Mouse (Mus musculus): ENCODE measurements around the gene Nt5dc2.

The Nt5dc2 gene

GRCm38 (mm10) chr14:31134015-31135000, 3.5 kb downstream of the Nt5dc2 start:
- no peak for DNase-seq

DNA sequence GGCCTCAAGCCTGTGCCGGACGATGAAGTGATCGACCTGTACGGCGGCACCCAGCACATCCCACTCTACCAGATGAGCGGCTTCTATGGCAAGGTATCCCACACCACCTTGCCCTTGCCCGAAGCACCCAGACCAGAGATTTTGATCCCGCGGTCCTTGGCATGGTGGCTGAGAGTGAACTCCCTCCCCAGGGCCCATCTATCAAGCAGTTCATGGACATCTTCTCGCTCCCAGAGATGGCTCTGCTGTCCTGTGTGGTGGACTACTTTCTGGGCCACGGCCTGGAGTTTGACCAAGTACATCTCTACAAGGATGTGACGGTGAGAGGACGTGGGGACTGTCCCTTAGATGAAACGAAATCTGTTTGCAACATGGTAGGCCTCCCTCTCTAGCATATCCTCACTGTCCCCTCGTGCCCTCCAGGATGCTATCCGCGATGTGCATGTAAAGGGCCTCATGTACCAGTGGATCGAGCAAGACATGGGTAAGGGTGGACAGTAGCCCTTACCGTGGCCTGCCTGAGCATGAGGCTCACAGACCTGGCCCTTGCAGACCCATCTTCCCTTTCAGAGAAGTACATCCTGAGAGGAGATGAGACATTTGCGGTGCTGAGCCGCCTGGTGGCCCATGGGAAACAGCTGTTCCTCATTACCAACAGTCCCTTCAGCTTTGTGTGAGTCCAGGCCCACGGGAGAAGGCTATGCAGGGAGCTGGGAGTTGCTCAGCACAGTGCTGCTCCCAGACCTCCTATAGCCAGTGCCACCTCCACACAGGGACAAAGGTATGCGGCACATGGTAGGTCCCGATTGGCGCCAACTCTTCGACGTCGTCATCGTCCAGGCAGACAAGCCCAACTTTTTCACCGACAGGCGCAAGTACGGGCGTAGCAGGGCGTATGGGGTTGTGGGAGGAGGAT, 4.9 kb downstream of the Nt5dc2 start:
- DNase-seq: no peak

GRCm38 (mm10) chr14:31136411-31137280, 5.8 kb downstream of the Nt5dc2 start:
- DNase-seq: no peak

DNA sequence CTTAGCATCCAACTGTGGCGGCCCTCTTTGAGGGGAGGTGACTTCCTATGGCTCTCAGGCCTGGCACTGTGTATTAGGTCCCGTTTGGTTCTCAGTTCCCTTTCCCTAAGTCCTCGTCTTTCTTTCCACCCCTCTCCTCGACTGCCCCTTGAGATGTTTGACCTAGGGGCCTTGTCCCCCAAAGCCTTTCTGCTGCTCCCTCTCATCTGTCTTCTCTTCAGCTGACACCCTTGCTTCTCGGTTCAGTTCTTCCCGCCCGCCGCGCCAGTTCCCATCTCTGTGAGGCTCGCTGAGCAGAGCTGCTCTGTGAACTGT, 6.4 kb downstream of the Nt5dc2 start:
- DNase-seq: no peak

DNA sequence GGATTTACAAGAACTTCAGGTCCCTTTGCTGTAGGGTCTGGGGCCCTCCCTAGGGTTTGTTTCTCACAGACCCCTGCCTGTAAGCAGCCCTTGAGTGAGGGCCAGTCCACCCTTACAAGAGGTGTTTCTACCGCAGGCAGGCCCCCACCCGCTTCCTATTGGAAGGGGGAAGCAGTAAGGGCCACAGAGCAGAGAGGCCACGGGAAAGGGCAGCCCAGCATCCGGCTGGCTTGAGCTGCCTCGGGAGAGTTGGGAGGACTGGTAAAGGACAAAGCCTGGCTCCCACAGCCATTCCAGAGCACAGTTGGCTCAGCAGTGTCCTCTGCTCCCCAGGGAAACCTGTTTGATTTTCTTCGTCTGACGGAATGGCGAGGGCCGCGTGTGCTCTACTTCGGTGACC, 6.9 kb downstream of the Nt5dc2 start:
- no peak for DNase-seq

DNA sequence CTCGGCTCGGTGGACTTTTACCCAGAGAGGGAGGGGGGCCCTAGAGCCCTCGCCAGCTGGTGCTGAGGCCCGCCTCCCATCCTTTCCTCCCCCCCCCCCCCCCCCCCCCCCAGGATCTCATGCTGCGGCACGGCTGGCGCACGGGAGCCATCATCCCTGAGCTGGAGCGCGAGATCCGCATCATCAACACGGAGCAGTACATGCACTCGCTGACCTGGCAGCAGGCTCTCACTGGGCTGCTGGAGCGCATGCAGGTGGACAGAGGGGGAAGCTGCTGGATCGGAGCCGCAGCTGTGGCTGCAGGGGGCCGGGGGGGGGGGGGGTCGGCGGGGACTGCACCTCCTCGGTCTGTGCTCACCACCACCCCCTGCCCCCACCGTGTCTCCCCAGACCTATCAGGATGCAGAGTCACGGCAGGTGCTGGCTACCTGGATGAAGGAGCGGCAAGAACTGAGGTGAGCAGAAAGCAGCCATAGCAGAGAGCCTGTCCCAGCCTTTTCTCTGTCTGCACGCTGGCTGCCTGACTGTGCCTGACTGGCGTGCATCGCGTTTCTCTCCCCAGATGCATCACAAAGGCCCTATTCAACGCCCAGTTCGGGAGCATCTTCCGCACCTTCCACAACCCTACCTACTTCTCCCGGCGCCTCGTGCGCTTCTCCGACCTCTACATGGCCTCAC, 7.5 kb downstream of the Nt5dc2 start:
- DNase-seq: no peak

DNA sequence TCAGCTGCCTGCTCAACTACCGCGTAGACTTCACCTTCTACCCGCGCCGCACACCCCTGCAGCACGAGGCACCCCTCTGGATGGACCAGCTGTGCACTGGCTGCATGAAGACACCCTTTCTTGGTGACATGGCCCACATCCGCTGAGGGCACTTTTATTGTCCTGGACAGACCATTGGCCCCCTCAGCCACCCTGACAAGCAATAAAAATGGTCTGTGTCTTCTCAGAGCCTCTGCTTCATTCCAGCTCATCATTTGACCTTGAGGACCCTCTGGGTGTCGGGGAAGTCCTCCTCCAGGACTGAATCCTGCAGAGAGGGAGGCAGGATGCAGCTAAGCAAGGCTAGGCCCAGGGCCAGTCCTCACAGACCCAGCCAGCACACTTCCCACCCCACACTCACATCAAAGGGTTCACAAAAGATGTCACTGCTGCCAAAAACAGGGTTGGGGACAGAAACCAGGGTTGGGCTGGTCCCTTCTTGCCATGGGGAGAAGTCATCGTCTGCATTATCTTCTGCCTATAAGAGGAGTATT, 8.1 kb downstream of the Nt5dc2 start:
- no peak for DNase-seq

DNA sequence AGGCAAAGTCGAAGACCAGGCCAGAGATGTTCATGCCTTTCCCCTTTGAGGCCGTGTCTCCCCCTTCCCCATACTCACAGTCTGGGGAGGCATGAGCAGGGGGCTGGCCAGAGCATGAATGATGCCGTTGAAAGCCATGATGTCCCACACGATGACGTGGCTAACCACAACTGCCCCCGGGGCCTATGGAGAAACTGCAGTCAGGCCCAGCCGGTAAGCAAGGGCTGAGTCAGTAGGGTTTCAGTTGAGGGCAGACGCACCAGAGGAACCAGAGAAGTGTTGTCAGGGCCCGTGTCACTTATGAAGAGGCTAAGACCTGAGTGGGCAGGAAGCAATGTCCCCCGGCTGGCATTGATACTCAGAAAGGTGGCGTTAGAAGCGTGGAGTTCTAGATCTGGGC, 8.8 kb downstream of the Nt5dc2 start:
- DNase-seq: no peak

- DNase-seq: no peak
Observed at GRCm38 (mm10) chr14:31140141-31140540, 9.3 kb downstream of the Nt5dc2 start.

DNA sequence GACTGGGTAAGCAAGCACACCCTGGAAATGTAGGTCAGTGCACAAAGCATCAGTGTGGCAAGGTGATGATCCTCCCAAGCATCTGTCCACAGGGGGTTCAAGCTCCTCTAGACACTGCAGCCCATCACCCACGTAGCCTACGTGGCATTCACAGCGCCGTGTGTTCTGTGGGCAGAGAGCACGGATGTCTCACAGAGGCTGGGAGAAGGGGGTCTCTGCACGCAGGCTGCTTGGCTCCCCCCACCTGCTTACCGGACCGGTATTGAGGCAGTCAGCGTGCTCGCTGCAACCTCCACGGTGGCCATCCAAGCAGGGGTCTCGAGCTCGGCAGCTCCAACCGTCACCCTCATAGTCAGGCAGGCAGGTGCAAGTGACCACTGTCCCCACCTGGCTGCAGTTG, 10.2 kb downstream of the Nt5dc2 start:
- DNase-seq: no peak

DNA sequence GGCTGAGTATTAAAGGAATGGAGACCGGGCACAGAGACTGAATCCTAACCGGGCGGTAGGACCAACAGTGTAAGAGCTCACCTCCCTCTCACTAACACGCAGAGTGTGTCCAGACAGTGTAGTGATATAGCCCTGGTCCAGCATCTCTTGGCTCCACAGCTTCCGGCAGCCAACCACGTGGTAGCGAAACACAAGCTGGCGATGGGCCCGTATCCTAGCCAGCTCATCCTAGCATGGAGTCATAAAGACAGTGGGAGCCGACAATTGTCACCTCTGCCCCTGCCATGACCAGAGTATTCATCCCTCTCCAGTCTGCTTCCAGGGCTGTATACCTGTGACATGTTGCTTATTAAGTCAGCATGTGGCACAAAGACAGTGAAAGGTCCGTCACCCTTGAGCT, 14.8 kb downstream of the Nt5dc2 start:
- DNase-seq: no peak

- no peak for DNase-seq
Observed at GRCm38 (mm10) chr14:31160196-31161150, 29.6 kb downstream of the Nt5dc2 start.

DNA sequence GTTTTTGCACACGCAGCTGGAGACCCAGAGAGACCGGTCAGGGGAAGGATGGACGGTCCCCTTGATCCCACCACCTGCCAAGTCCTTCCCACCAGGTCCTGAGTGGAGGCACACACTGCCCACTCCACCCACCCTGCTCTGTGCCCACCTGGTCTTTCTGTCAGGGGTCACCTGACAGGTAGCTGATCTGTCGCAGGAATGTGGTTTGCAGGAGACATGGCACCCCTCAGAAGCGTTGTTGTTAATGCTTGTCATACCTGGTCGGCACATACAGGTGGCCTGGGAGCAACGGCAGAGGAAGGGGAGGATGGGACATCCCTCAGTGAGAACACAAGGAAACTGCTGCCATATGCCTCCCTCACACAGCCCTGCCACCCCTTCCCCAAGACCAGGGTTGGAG, 30.3 kb downstream of the Nt5dc2 start:
- DNase-seq: no peak

GRCm38 (mm10) chr14:31161638-31162037, 30.8 kb downstream of the Nt5dc2 start:
- DNase-seq: no peak

- DNase-seq: no peak
Observed at GRCm38 (mm10) chr14:31164067-31164466, 33.2 kb downstream of the Nt5dc2 start.

- DNase-seq: no peak
Observed at GRCm38 (mm10) chr14:31165010-31165409, 34.2 kb downstream of the Nt5dc2 start.

DNA sequence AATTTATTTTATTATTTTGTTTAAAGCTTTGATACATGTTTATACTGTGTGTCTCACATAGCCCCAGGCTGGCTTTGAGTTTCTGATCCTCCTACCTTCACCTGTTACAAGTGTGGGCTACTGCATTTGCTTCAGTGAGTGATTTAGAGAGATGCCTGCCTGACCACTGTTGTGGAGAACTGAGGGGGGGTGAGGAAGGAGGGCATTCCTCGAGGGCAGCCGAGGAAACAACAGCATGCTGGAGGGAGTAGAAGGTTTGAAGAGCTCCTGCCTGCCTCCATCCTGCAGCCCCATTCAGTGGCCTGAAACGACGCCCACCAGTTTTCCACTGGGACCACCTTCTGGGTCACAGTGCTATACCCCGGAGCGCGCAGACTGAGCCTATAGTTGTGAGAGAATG, 34.6 kb downstream of the Nt5dc2 start:
- DNase-seq: no peak

DNA sequence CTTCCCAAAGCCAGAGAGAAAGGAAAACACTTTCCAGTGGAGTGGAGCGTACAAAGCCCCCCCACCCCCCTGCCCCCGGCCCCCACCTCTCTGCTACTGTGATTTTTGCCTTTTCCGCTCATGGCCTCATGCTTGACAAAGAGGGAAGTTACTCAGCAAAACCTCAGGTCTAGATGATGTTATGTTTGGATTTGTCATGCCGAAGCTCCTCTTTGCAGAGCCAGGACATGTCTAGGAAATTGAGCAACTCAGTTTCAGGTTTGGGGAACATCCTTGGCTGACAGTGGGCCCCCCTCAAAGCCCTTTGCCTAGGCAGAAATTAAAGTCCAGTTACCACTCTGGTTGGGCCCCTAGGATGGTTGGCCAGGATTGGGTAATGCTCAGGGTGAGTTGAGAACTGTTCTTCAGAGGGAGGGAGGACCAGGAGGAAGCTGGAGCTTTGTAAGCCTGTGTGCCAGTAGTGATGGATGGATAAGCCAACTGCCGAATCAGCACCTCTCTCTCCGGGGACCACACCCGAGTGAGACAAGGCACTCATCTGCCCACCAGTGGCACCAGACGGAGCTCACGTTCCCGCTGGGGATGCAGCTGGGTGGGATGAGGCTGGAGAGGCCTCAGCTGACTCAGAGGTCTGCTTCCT, 35.3 kb downstream of the Nt5dc2 start:
- no peak for DNase-seq

GRCm38 (mm10) chr14:31166827-31167226, 36.0 kb downstream of the Nt5dc2 start:
- no peak for DNase-seq

- DNase-seq: no peak
Observed at GRCm38 (mm10) chr14:31168425-31168824, 37.6 kb downstream of the Nt5dc2 start, which contains the start of gene Stab1. Gene Stab1 (minus strand): TSS chr14:31168641.

Data from thymus, postnatal 25 days (tissue).